Mouse (Mus musculus) heart, postnatal 0 days (tissue): ENCODE results near the gene Ptpn1.

Experiments used
- CTCF ChIP-seq: IDR thresholded peaks from 2 replicates; pipeline ENCODE4 v1.5.1; 2016; ENCODE audit warnings: antibody characterized with exemption, control low read depth, low read depth
- EP300 ChIP-seq: IDR thresholded peaks from 2 replicates; pipeline ENCODE4 v1.6.1; 2016; ENCODE audit warnings: antibody characterized with exemption, low read depth

DNA sequence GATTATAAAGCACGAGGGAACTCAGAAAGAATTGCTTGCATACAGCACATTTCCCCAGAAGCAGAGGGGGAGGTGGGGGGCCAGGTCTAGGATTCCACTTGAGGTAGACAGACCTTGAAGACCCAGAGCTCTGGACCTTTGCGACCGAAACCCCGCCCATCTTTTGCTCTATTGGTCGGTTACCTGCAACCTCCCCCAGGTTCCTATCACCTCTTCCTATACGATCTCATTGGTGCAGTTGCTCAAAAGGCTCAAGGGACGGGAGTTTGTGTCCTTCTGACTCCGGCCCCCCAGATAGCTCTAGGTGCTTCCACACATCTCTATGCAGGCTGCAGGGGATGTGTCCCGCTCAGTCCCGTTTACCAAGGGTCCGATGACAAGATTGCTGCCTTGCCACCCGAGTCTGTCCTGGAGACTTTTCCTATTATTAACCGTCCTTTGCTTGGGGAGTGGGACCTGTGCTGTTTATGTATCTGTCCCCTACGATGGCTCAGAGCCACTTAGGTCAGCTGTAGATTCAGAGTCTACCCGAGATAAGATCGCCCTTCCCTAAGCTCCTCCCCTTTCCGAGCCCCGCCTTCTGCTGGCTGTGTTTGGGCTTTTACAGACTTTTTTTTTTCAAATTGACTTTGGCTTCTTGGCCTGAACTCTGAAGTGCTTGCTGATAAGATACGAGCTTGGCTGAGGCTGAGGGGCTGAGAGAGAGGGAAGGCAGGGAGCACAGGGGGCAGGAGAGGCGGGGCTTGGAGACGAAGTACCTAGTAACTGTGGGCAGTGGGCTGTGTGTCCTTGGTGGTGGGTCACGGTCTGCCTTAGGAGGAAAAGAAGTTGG lies 44.1 kb upstream of the Ptpn1 start:
- TF ChIP-seq EP300 (no peak), CTCF (no peak)
